Mouse (Mus musculus): ENCODE results near the gene Plch1.

Plch1 gene

GRCm38 (mm10) chr3:63862716-63863115, 36.6 kb downstream of the Plch1 start:
- DNase-seq (ENCODE audit: low read depth): no peak

GRCm38 (mm10) chr3:63852828-63853227, 46.4 kb downstream of the Plch1 start:
- no peak for DNase-seq (ENCODE audit: low read depth)

GRCm38 (mm10) chr3:63851125-63851698, 48.1 kb downstream of the Plch1 start:
- DNase-seq (ENCODE audit: low read depth): no peak

- no peak for DNase-seq (ENCODE audit: low read depth)
These were observed 49.4 kb downstream of the Plch1 start for GRCm38 (mm10) chr3:63849765-63850346.

- no peak for DNase-seq (ENCODE audit: low read depth)
These were observed 55.1 kb downstream of the Plch1 start for GRCm38 (mm10) chr3:63844141-63844540.

- DNase-seq (ENCODE audit: low read depth): no peak
These were observed 56.8 kb downstream of the Plch1 start for GRCm38 (mm10) chr3:63842436-63842835.

GRCm38 (mm10) chr3:63837750-63838149, 61.5 kb downstream of the Plch1 start:
- no peak for DNase-seq (ENCODE audit: low read depth)

GRCm38 (mm10) chr3:63836937-63837632, 62.2 kb downstream of the Plch1 start:
- no peak for DNase-seq (ENCODE audit: low read depth)

- DNase-seq (ENCODE audit: low read depth): no peak
These were observed 63.5 kb downstream of the Plch1 start for GRCm38 (mm10) chr3:63835816-63836215.

- no peak for DNase-seq (ENCODE audit: low read depth)
These were observed 75.3 kb downstream of the Plch1 start for GRCm38 (mm10) chr3:63823874-63824400.

- DNase-seq (ENCODE audit: low read depth): no peak
These were observed 76.6 kb downstream of the Plch1 start for GRCm38 (mm10) chr3:63822631-63823030.

GRCm38 (mm10) chr3:63815131-63815530, 84.1 kb downstream of the Plch1 start:
- no peak for DNase-seq (ENCODE audit: low read depth)

- no peak for DNase-seq (ENCODE audit: low read depth)
These were observed 85.1 kb downstream of the Plch1 start for GRCm38 (mm10) chr3:63814203-63814602.

- DNase-seq (ENCODE audit: low read depth): no peak
These were observed 92.4 kb downstream of the Plch1 start for GRCm38 (mm10) chr3:63806906-63807305.

GRCm38 (mm10) chr3:63805496-63805895, 93.8 kb downstream of the Plch1 start:
- DNase-seq (ENCODE audit: low read depth): no peak

- DNase-seq (ENCODE audit: low read depth): no peak
These were observed 98.6 kb downstream of the Plch1 start for GRCm38 (mm10) chr3:63800685-63801084.

GRCm38 (mm10) chr3:63786805-63787365, 112.4 kb downstream of the Plch1 start:
- no peak for DNase-seq (ENCODE audit: low read depth)

- no peak for DNase-seq (ENCODE audit: low read depth)
These were observed 126.5 kb downstream of the Plch1 start for GRCm38 (mm10) chr3:63772617-63773305.

GRCm38 (mm10) chr3:63760821-63761220, 138.5 kb downstream of the Plch1 start:
- DNase-seq (ENCODE audit: low read depth): no peak

- DNase-seq (ENCODE audit: low read depth): no peak
These were observed 159.2 kb downstream of the Plch1 start for GRCm38 (mm10) chr3:63740073-63740472.

GRCm38 (mm10) chr3:63728325-63728724, 170.9 kb downstream of the Plch1 start:
- DNase-seq (ENCODE audit: low read depth): no peak

- no peak for DNase-seq (ENCODE audit: low read depth)
These were observed 172.5 kb downstream of the Plch1 start for GRCm38 (mm10) chr3:63726667-63727342.

Data from c-Kit-positive CD71-negative TER-119-negative erythroid progenitor cells, embryonic 14.5 days (primary cell).